Mouse (Mus musculus) heart, postnatal 0 days (tissue): ENCODE data around the gene Casc3. TPM values are rescaled to one million over a fixed set of nuclear protein-coding genes. Genes with fewer than 3 reads are reported as not detected.

Experiments
- ATAC-seq: fragments of 200-750 bp; cut with Nextera tagmentation; 2 replicates; pipeline ENCODE4 v1.8.0; 2017; ENCODE audit warnings: low read depth, moderate number of reproducible peaks, moderate library complexity; ENCODE audit not compliant: insufficient read depth
- DNase-seq: peaks from one replicate; pipeline ENCODE4 v3.0.0-alpha.2; 2016; ENCODE audit warnings: low spot score
- H3K27ac ChIP-seq: fragments of 300-500 bp; sonication (generic); 2 replicates; pipeline ENCODE4 v1.5.1; 2014; ENCODE audit warnings: low read depth, mild to moderate bottlenecking
- H3K27me3 ChIP-seq: fragments of 300-500 bp; sonication (generic); 2 replicates; pipeline ENCODE4 v1.6.1; 2014; ENCODE audit warnings: low read length, mixed read lengths; ENCODE audit not compliant: control insufficient read depth, insufficient read depth
- H3K36me3 ChIP-seq: fragments of 300-500 bp; sonication (generic); replicated peaks from 2 replicates; pipeline ENCODE4 v1.6.1; 2014; ENCODE audit warnings: low read length, mixed read lengths; ENCODE audit not compliant: control insufficient read depth, insufficient read depth
- H3K4me1 ChIP-seq: fragments of 300-500 bp; sonication (generic); 2 replicates; pipeline ENCODE4 v1.6.1; 2014; ENCODE audit warnings: antibody characterized with exemption; ENCODE audit not compliant: control insufficient read depth, insufficient read depth
- H3K4me2 ChIP-seq: fragments of 300-500 bp; sonication (generic); 2 replicates; pipeline ENCODE4 v1.6.1; 2014; ENCODE audit warnings: low read depth, mild to moderate bottlenecking, low read length, moderate library complexity
- H3K4me3 ChIP-seq: fragments of 300-500 bp; sonication (generic); 2 replicates; pipeline ENCODE4 v1.5.1; 2014; ENCODE audit warnings: low read depth, low read length
- H3K9ac ChIP-seq: fragments of 300-500 bp; sonication (generic); replicated peaks from 2 replicates; pipeline ENCODE4 v1.6.1; 2014; ENCODE audit warnings: low read depth, low read length, mixed read lengths
- H3K9me3 ChIP-seq: fragments of 300-500 bp; sonication (generic); replicated peaks from 2 replicates; pipeline ENCODE4 v1.6.1; 2016; ENCODE audit warnings: low read length; ENCODE audit not compliant: control insufficient read depth
- CTCF ChIP-seq: IDR thresholded peaks from 2 replicates; pipeline ENCODE4 v1.5.1; 2016; ENCODE audit warnings: antibody characterized with exemption, control low read depth, low read depth
- EP300 ChIP-seq: IDR thresholded peaks from 2 replicates; pipeline ENCODE4 v1.6.1; 2016; ENCODE audit warnings: antibody characterized with exemption, low read depth
- WGBS: fragments of 180-500 bp; shearing (Covaris S2); extraction: QIAGEN DNeasy Blood & Tissue Kit; methylation state at CpG from one replicate; pipeline ENCODE4 v1.1.7; 2014; 5-methylcytosine and 5-hydroxymethylcytosine counted together
- polyA plus RNA-seq: library from polyadenylated mRNA; unstranded; fragments of >200 nt; fragmentation: Nextera tagmentation; extraction: Ambion mirVana; gene quantifications from 2 replicates; pipeline ENCODE4 v1.2.1, GENCODE M21; 2015
- total RNA-seq: library from RNA; depleted of rRNA; stranded (reverse); fragments of >200 nt; gene quantifications from 2 replicates; pipeline ENCODE4 v1.2.3, GENCODE M21; 2014; ENCODE audit warnings: low replicate concordance

Gene Casc3
- total and polyA plus RNA-seq, 2 experiments from 2014 or later: 6.8 to 11.9 TPM

DNA sequence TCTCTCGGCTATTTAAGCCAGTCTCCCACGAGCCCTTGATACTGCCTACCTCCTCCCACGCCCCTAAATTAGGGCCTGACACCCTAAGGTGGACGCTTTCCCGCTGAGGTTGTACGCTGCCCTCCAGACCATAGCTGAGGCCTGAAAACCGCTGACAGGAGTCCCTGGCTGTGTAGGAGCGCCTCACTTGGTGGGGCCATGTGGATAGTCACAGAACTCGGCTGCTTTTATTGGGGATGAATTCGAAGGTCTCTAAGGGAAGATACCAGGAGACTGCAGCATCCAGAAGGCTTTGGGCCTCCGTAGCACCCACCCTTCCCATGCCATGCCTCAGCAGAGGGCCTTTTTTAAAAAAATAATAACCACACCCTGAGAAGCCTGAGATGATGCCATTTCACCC lies 33.2 kb downstream of the Casc3 start:
- no peak overlapping the region for H3K9ac ChIP-seq
- DNase-seq: no peak
- TF ChIP-seq CTCF: no peak
- TF ChIP-seq EP300: no peak
- H3K27ac ChIP-seq: no peak overlapping the region
- ATAC-seq: no peak
- peaks cover 6% of the 10 kb centered on the region for H3K36me3 ChIP-seq
- H3K9me3 ChIP-seq: no peaks in the 10 kb centered on the region
- no peak overlapping the region for H3K4me2 ChIP-seq
- H3K4me1 ChIP-seq: peaks cover 11% of the 10 kb centered on the region; the same call in 1 of the 2 replicates
- H3K27me3 ChIP-seq: peaks cover 8% of the 10 kb centered on the region; the same call in 1 of the 2 replicates
- 66% methylated on average over 11 of the region's 11 CpGs for WGBS
- H3K4me3 ChIP-seq: no peak overlapping the region

DNA sequence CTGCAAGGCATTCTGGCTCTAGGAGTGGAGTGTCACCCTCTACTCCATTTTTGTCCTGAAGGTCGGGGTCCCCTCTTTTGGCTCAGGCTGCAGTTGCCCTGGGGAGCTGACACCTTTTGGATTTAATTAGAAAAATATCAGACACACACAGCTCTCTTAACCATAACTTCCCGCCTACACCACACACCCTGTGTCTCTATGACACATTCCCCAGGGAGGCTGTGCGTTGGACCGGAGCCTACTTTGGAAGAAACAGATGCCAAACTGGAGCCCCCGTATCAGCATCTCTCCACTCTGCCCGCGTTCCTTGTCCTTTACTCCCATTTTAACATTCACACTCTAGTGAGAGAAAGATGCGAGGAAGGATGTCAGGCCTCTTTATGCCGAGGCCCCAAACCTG lies 33.8 kb downstream of the Casc3 start:
- no peak overlapping the region for H3K4me2 ChIP-seq
- no peak overlapping the region for H3K9ac ChIP-seq
- 40% methylated on average over 9 of the region's 9 CpGs for WGBS
- H3K9me3 ChIP-seq: no peaks in the 10 kb centered on the region
- H3K4me1 ChIP-seq: peaks cover 11% of the 10 kb centered on the region; the same call in 1 of the 2 replicates
- TF ChIP-seq EP300: no peak
- TF ChIP-seq CTCF: no peak
- H3K36me3 ChIP-seq: no peaks in the 10 kb centered on the region; the same call in 1 of the 2 replicates
- H3K4me3 ChIP-seq: no peak overlapping the region
- no peak for ATAC-seq
- peaks cover 8% of the 10 kb centered on the region; the same call in 1 of the 2 replicates for H3K27me3 ChIP-seq
- DNase-seq: no peak
- no peak overlapping the region for H3K27ac ChIP-seq

GRCm38 (mm10) chr11:98839402-98839801 lies 34.7 kb downstream of the Casc3 start:
- Histone ChIP-seq H3K4me3 (no peak overlapping the region), H3K9me3 (no peaks in the 10 kb centered on the region), H3K27ac (no peak overlapping the region), H3K27me3 (peaks cover 8% of the 10 kb centered on the region; the same call in 1 of the 2 replicates), H3K4me2 (no peak overlapping the region), H3K4me1 (peaks cover 11% of the 10 kb centered on the region; the same call in 1 of the 2 replicates), H3K9ac (no peak overlapping the region), H3K36me3 (no peaks in the 10 kb centered on the region; the same call in 1 of the 2 replicates)
- WGBS: 26% methylated on average over 6 of the region's 6 CpGs
- TF ChIP-seq EP300: no peak
- no peak for TF ChIP-seq CTCF
- no peak for DNase-seq
- no peak for ATAC-seq

DNA sequence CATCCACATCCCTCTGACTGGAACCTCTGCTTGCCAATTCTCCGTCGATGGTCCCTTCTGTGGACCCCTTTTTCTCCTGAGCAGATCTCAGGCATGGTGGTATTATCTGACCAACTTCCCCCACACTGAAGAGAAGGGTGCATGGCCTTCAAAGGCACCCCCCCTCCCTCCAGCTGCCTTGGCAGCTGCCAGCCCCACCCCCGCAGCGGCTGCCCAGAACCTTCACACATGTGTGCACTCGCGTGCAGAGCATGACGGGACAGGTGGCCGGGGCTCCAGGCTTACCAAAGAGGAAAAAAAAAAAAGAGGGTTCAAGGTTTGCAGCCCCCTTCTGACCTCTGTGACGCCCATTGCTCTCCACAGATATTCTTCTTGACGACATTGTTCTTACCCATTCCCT lies 35.2 kb downstream of the Casc3 start:
- TF ChIP-seq EP300: no peak
- no peak for TF ChIP-seq CTCF
- 59% methylated on average over 10 of the region's 10 CpGs for WGBS
- no peaks in the 10 kb centered on the region for H3K36me3 ChIP-seq
- H3K4me2 ChIP-seq: no peak overlapping the region
- ATAC-seq (no peak), DNase-seq (no peak)
- H3K9me3 ChIP-seq: no peaks in the 10 kb centered on the region
- no peak overlapping the region for H3K27ac ChIP-seq
- peaks cover 11% of the 10 kb centered on the region; the same call in 1 of the 2 replicates for H3K4me1 ChIP-seq
- no peak overlapping the region for H3K4me3 ChIP-seq
- no peak overlapping the region for H3K9ac ChIP-seq
- peaks cover 8% of the 10 kb centered on the region; the same call in 1 of the 2 replicates for H3K27me3 ChIP-seq

GRCm38 (mm10) chr11:98846016-98846415 lies 41.3 kb downstream of the Casc3 start:
- DNase-seq (no peak), ATAC-seq (no peak)
- 44% methylated on average over 13 of the region's 13 CpGs for whole genome bisulfite sequencing
- H3K9ac ChIP-seq: no peak overlapping the region
- H3K27me3 ChIP-seq: no peaks in the 10 kb centered on the region
- no peak overlapping the region for H3K4me2 ChIP-seq
- no peak overlapping the region for H3K4me3 ChIP-seq
- no peaks in the 10 kb centered on the region for H3K36me3 ChIP-seq
- no peaks in the 10 kb centered on the region for H3K9me3 ChIP-seq
- TF ChIP-seq CTCF: no peak
- no peak for TF ChIP-seq EP300
- no peak overlapping the region for H3K27ac ChIP-seq
- H3K4me1 ChIP-seq: 0 out of 2 replicates have a peak, but pooled peaks cover 4% of the 10 kb centered on the region

- H3K27ac ChIP-seq: no peak overlapping the region
- H3K4me2 ChIP-seq: no peak overlapping the region
- no peak overlapping the region for H3K4me3 ChIP-seq
- H3K36me3 ChIP-seq: no peaks in the 10 kb centered on the region
- no peaks in the 10 kb centered on the region for H3K27me3 ChIP-seq
- H3K4me1 ChIP-seq: 0 out of 2 replicates have a peak, but pooled peaks cover 4% of the 10 kb centered on the region
- 60% methylated on average over 19 of the region's 19 CpGs for WGBS
- DNase-seq: no peak
- no peak for ATAC-seq
- H3K9ac ChIP-seq: no peak overlapping the region
- no peaks in the 10 kb centered on the region for H3K9me3 ChIP-seq
- no peak for TF ChIP-seq CTCF
- no peak for TF ChIP-seq EP300
These were observed 42.3 kb downstream of the Casc3 start for GRCm38 (mm10) chr11:98846865-98847604.
